35 mouse cellular contexts compared by ENCODE assay signal in the genomic region with DNA sequence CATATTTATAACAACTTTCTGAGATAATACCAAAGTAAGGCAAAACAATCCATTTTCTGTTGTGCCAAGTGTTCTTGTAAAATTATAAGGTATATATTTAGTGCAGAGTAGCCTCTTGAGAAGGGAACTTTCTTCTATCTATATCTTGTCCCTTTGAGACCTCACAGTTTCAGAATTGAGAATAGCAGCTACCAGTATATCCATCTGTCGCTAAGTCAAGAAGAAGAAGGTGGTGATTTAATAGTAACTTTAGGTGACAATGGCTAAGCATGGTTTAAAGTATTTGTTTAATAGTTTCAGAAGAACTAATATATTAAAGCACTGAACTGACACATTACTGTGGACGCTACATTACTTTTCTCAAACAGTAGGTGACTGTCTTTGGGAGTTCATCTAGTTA. TPM values are rescaled to one million over a fixed set of nuclear protein-coding genes. Genes with fewer than 3 reads are reported as not detected.
"Had no signal": no experiment of that assay in that cellular context is flagged by ENCODE, and none has a peak within 500 bp of the region (broad histone marks: within the 10 kb centered on the region; RNA-seq: fewer than 3 reads in every experiment).

A gene (minus strand): TSS at position 101 of the 400 bp plus-strand sequence.

- DNase-seq: cerebellum, adult 8-10 months; cerebellum, adult 9-10 months; cerebellum, adult 9-11 months; cerebellum, postnatal 10 days; cerebellum, postnatal 14 days; cerebellum, postnatal 25 days; cerebellum, postnatal 36 days; embryo, embryonic 11 days; forebrain, postnatal 0 days; gastrocnemius, adult 2 months; gastrocnemius, postnatal 10 days; gastrocnemius, postnatal 14 days; gastrocnemius, postnatal 25 days; gastrocnemius, postnatal 36 days; heart, adult 11 months; heart, adult 18-20 months; heart, adult 2 months had no signal

- H3K4me1 ChIP-seq: embryonic facial prominence, embryonic 10.5 days; embryonic facial prominence, embryonic 12.5 days; embryonic facial prominence, embryonic 13.5 days; embryonic facial prominence, embryonic 15.5 days; forebrain, embryonic 10.5 days; forebrain, embryonic 12.5 days; forebrain, embryonic 13.5 days; forebrain, embryonic 15.5 days; heart, embryonic 10.5 days had no signal

- H3K27me3 ChIP-seq: embryonic facial prominence, embryonic 12.5 days; embryonic facial prominence, embryonic 13.5 days; embryonic facial prominence, embryonic 15.5 days; forebrain, embryonic 12.5 days; forebrain, embryonic 13.5 days; forebrain, embryonic 15.5 days had no signal

- H3K9ac ChIP-seq: embryonic facial prominence, embryonic 12.5 days; embryonic facial prominence, embryonic 13.5 days; embryonic facial prominence, embryonic 15.5 days; forebrain, embryonic 12.5 days; forebrain, embryonic 13.5 days; forebrain, embryonic 15.5 days; forebrain, postnatal 0 days had no signal

- H3K27ac ChIP-seq: embryonic facial prominence, embryonic 10.5 days; embryonic facial prominence, embryonic 12.5 days; embryonic facial prominence, embryonic 13.5 days; embryonic facial prominence, embryonic 15.5 days; forebrain, embryonic 10.5 days; forebrain, embryonic 12.5 days; forebrain, embryonic 13.5 days; forebrain, embryonic 15.5 days; gastrocnemius, adult 2 months; heart, adult 2 months; heart, embryonic 10.5 days had no signal

- H3K9me3 ChIP-seq: embryonic facial prominence, embryonic 10.5 days; embryonic facial prominence, embryonic 12.5 days; embryonic facial prominence, embryonic 13.5 days; embryonic facial prominence, embryonic 15.5 days; forebrain, embryonic 10.5 days; forebrain, embryonic 12.5 days; forebrain, embryonic 13.5 days; forebrain, embryonic 15.5 days; heart, embryonic 10.5 days had no signal

- H3K36me3 ChIP-seq: embryonic facial prominence, embryonic 10.5 days; embryonic facial prominence, embryonic 12.5 days; embryonic facial prominence, embryonic 13.5 days; embryonic facial prominence, embryonic 15.5 days; forebrain, embryonic 10.5 days; forebrain, embryonic 12.5 days; forebrain, embryonic 15.5 days; heart, embryonic 10.5 days had no signal

- H3K4me3 ChIP-seq: embryonic facial prominence, embryonic 10.5 days; embryonic facial prominence, embryonic 12.5 days; embryonic facial prominence, embryonic 13.5 days; embryonic facial prominence, embryonic 15.5 days; erythroblast, embryonic 14.5 days; forebrain, embryonic 10.5 days; forebrain, embryonic 12.5 days; forebrain, embryonic 13.5 days; forebrain, embryonic 15.5 days; gastrocnemius, adult 2 months; heart, adult 2 months; heart, embryonic 10.5 days had no signal

- ATAC-seq: forebrain, embryonic 13.5 days; forebrain, embryonic 14.5 days; forebrain, embryonic 15.5 days; forebrain, embryonic 16.5 days; forebrain, postnatal 0 days had no signal

- H3K4me2 ChIP-seq: embryonic facial prominence, embryonic 12.5 days; embryonic facial prominence, embryonic 13.5 days; embryonic facial prominence, embryonic 15.5 days; forebrain, embryonic 12.5 days; forebrain, embryonic 13.5 days; forebrain, embryonic 15.5 days had no signal

RNA-seq across cellular contexts. Expression of the gene that starts here (rescaled TPM):
- polyA plus RNA-seq: cortical plate, adult 2 months; embryonic facial prominence, embryonic 10.5 days; embryonic facial prominence, embryonic 11.5 days; embryonic facial prominence, embryonic 12.5 days; embryonic facial prominence, embryonic 13.5 days; embryonic facial prominence, embryonic 14.5 days; embryonic facial prominence, embryonic 15.5 days; erythroblast, embryonic 14.5 days; forebrain, embryonic 10.5 days; forebrain, embryonic 11.5 days; forebrain, embryonic 12.5 days; forebrain, embryonic 13.5 days; forebrain, embryonic 14.5 days; forebrain, embryonic 15.5 days; forebrain, embryonic 16.5 days; forebrain, postnatal 0 days; frontal cortex, adult 2 months; gonadal fat pad, adult 2 months; heart, adult 2 months; heart, embryonic 10.5 days had no signal
